Mouse (Mus musculus) NIH3T3 (cell line): ENCODE results near the gene Dctn2.
A peak's percentile ranks its signal among the peaks of the same experiment; 100 is the strongest.
"Not testable (repeated sequence)": the region's sequence is repeated elsewhere in the genome, so short reads cannot be mapped to it uniquely, and the experiment has no call there.

Experiments
- DNase-seq: peaks from one replicate; pipeline ENCODE4 v3.0.0-alpha.2; 2012; ENCODE audit warnings: low read depth

Gene Dctn2

DNA sequence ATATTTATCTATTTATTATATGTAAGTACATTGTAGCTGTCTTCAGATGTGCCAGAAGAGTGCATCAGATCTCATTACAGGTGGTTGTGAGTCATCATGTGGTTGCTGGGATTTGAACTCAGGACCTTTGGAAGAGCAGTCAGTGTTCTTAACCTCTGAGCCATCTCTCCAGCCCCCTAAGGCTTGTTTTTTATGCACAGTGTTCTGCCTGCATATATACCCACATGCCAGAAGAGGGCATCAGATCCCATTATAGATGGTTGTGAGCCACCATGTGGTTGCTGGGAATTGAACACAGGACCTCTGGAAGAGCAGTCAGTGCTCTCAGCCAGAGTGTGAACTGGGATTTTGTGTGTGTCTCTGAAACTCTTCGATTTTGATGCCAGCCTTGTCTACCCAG lies 48.8 kb downstream of the Dctn2 start:
- DNase-seq: not testable (repeated sequence)

DNA sequence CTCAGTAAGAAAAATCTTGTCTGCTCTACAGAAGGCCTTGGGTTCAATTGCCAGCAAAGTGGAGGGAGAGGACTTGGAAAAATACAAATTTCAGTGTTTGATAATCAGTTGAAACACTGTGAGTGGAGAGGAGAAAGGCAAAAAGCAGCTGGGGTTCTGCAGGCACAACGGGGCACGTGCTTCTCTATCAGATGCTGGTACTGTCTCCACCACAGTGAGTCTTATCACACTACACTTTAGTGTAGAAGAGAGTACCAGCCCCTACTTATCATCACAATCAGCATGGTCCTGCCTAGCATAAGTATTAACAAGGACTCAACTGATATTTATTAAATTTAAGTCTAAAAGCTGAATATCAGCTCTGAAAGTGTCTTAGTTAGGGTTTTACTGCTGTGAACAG lies 51.1 kb downstream of the Dctn2 start:
- no peak for DNase-seq

DNA sequence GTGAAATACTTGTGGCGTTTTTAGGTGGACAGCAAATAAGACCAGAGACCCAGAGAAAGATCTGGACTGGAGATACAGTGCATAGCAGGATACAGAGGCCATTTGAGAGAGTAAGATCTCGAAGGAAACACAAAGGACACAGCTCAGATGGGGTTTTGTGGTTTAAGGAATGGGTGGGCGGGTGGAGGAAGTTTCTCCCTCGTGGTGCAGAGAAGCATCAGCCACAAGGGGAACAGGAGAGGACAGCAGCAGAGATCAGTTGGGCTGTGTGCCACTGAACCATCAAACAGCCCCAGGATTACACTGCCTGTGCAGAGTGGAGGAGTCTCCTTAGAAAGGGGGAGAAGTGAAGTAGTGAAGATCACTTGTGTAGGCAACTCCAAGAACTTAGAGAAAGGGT lies 51.8 kb downstream of the Dctn2 start:
- DNase-seq: no peak

DNA sequence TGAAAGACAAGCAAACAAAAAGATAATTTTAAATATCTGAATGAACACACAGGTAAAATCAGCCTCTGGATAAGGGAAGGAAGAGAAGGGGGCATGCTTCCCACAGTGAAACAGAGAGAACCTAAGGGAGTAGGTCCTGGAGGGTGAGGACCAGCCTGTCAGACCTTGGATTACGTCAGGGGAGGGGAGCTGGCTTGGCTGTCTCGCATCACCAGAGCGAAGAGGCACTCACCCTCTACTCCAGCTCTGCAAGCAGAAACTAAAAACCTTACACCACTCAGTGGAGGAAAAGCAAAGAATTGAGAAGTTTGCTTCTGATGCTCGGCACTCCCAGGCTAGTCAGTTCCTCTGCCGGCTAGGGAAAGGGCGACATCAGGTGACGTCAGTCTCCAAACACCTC lies 53.8 kb downstream of the Dctn2 start:
- no peak for DNase-seq

DNA sequence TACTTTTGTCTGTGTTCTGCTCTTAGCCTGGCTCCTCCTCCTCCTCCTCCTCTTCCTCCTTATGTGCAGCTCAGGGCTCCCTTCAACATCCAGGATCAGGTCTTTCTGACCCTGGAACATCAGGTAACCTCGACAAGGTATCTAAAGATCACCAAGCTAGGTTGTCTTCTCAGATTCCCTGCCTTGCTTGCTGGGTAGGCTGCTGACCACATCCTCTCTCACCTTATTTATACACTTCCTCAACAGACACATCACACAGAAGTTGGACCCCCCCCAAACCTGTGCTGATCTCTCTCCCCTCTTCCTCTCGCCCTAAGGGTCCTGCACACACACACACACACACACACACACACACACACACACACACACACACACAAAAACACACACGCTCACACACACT lies 55.5 kb downstream of the Dctn2 start, which contains the start of gene Arhgap9:
TSS of gene Arhgap9 (plus strand) at position 344 of the 400 bp plus-strand sequence.
- DNase-seq: no peak

DNA sequence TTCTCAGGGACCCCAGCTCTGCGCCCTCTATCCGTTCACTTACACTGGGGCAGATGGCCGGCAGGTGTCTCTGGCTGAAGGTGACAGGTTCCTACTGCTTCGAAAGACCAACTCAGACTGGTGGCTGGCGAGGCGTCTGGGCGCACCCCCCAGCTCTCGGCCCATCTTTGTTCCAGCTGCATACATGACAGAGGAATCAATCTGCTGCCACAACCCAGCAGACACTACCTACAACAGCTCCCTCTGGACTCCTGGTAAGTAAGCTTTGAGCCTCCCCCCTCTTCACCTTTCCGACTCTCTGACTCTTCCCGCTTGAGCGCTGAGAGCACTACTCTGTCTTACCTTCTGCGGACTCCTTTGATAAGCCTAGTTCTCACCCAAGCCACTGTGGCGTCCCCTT lies 56.0 kb downstream of the Dctn2 start:
- DNase-seq: no peak

DNA sequence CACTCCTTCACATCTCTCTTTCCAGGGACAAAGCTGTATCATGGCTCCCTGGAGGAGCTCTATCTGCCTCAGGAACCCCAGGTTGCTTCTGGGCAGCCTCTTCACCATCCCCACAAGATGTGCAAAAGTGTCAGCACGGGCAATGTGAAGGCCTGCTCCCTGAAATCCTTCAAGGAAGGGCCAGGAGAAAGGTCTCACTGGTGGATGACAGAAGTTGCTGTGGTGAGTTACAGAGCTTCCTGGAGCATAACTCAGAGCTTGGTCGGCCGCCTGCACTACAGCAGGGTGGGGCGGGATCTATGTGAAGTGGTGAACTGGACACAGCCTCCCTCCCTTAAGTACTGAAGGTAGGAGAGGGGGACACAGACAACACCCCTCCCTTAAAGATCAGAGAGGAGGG lies 56.5 kb downstream of the Dctn2 start:
- DNase-seq: no peak

DNA sequence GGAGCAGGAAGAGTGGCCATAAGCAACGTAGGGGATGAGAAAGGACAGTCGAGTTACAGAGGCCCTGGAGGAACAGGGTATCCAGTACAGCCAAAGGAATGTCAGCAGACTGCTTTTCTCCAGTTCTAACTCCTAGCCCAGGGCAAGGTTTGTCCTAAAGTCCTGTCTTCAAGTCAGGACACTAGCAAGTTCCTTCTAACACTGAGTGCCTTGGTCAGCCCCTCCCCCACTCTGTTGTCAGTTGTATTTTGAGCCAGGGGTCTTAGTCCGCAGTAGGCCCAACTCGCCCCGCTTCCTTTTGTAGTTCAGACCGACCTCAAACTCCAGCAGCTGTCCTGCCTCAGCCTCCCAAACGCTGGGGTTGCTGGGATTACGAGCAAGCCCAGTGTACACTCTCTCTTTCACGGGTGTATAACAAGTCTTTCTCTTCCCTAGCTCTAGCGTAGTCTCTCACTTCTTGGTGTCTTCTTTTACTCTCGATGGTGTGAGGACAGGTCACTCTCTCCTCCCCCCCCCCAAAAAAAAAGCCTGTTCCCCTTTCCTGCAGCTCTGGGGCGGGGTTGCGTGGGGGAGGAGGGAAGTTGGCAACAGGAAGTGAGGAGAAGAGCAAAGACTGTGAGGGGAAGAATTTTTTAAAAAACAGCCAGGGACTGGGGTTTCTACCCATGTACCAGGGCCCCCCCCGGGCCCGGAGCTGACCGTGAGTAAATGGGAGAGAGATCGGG lies 57.1 kb downstream of the Dctn2 start:
- DNase-seq: no peak

DNA sequence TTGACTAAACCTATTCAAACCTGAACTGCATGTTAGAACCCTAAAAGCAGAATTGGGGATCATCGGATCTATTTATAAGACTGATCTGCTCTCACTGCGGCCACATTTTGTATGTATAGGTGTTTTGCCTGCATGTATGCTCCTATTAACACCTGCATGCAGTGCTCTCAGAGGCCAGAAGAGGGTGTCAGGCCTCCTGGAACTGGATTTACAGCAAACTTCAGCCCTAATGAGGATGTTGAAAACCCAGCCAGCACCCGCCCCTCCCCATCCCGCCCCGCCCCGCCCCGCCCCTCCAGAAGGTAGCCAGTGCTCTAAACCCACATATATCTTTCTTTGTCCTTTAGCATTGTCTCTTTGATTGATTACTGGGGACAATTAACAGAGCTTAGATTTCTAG lies 58.3 kb downstream of the Dctn2 start:
- peak; percentile 62 for DNase-seq

DNA sequence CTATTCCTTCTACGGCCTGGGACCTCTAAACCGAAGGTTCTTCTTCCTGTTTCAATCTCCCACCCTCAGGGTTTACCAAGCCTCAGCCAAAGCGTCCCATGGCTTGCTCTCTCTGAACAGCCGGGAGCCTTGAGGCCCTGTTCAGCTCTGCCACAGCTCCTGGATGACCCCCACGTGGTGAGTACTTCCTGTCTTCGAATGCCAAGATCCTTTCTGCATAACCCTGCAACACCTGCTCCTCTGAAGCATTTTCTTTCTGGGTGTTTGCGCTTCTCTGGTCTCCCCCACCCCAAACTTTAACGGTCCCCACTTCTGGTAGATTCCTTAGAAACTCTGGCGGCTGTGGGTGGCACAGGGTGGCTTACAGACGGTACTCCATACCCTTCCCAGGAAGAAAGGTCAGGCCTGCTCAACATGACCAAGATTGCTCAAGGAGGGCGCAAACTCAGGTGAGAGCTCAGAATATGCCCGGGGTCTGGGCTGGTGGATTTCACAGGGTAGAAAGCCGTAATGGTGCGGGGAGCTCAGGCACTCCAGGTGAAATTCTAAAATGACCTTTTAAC lies 59.4 kb downstream of the Dctn2 start:
- no peak for DNase-seq

DNA sequence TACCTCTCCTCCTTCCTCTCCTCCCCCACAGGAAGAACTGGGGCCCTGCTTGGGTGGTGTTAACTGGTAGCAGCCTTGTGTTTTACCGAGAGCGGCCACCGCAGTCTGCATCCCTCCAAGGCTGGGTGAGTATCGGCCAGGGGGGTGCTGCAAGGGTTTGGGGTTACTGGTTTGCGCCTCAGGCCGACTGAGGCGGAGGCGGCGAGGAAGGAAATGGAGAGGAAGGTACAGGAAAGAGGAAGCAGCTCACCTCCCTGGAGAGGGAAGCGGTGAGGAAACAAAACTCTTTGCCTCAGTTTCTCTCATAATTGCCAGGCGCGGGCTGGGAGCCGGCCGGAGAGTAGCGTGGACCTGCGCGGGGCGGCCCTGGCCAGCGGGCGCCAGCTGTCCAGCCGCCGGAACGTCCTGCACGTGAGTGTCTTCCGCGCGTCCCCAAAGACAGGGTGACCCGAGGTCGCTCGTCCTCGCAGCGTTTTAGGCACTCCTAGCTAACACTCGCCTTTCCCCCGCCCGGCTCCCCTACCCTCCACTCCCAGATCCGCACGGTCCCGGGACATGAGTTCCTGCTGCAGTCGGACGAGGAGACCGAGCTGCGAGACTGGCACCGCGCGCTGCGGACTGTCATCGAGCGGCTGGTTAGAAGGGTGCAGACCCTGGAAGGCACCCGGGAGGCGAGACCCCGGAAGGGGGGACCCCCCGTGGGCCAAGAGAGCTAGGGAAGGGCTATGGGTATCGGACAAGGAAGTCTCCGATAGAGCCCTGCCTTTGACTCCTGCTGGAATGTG lies 60.0 kb downstream of the Dctn2 start:
- no peak for DNase-seq

DNA sequence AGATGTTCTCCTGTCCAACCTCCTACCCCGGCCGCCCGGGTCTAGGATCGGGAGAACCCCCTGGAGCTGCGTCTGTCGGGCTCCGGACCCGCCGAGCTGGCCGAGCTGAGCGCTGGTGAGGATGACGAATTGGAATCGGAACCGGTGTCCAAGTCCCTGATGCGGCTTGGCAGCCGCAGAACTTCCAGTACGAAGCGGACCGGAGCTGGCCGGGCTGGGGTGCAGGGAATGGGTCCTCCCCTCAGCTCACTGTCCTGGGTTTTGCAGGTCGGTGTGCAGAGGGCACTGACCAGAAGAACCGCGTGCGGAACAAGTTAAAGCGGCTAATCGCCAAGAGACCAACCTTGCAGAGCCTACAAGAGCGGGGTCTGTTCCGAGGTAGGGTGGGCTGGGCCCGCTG lies 60.7 kb downstream of the Dctn2 start:
- DNase-seq: no peak

DNA sequence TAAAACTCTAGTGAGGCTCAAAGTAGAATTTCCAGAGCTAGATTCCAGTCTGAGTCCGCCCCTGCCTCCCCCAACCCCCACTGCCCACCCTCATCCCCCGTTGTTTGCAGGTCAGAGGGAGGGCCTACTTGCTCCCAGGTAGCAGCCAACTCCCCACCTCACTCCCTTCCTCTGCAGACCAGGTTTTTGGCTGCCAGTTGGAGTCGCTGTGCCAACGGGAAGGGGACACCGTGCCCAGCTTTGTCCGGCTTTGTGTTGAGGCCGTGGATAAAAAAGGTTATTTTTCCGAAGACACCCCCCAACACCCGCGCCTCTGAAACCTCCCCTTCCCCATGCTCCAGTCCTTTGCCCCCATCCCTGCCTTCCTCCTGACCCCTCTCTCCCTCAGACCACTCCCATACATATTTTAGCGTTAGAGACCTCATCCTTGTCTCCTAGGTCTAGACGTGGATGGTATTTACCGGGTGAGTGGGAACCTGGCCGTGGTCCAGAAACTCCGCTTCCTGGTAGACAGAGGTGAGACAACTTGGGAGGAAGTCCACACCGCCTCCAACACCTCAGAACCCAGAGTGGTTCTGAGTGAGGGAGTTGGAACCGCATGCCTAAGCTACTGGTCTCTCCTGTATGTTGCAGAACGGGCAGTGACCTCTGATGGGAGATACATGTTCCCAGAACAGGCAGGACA lies 61.4 kb downstream of the Dctn2 start:
- DNase-seq: no peak

DNA sequence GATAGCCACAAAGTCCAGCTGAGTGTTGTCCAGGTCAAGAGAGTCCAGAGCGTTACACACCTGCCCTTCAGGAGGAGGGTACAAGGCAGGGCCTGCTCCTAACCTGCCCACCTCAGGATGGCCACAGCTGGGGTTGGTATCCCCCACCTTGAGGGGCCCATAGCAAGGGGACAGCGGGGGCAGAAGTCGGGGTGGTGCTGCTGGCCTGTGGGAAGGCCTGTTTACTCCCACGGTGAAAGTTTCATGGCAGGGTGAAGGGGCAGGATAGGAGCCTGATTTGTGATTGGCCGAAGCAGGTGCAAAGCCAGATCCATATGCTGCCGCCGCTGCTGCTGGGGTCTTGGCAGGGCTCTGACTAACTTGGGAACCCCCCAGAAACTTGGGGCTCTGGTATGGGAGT lies 64.0 kb downstream of the Dctn2 start:
- no peak for DNase-seq
